Mouse (Mus musculus) midbrain, embryonic 11.5 days (tissue): ENCODE measurements at regions not wholly inside any gene's neighbourhood (a gene's known extent, or its start where the extent isn't known, plus 50 kb on each side); places are given as distances from the start of the nearest gene placed in this dataset.

Experiments used
- ATAC-seq: fragments of 200-750 bp; cut with Nextera tagmentation; 2 replicates; pipeline ENCODE4 v1.8.0; 2017; ENCODE audit warnings: moderate TSS enrichment, moderate library complexity; ENCODE audit not compliant: low FRiP score
- DNase-seq: peaks from one replicate; pipeline ENCODE4 v3.0.0; 2015; ENCODE audit warnings: low spot score; ENCODE audit errors: missing footprints
- H3K27ac ChIP-seq: fragments of 300-500 bp; sonication (generic); 2 replicates; pipeline ENCODE4 v1.5.1; 2014; ENCODE audit warnings: low read depth, low read length
- H3K27me3 ChIP-seq: fragments of 300-500 bp; sonication (generic); 2 replicates; pipeline ENCODE4 v1.6.1; 2014; ENCODE audit warnings: mild to moderate bottlenecking, low read length, moderate library complexity, mixed read lengths; ENCODE audit not compliant: control insufficient read depth, insufficient read depth
- H3K36me3 ChIP-seq: fragments of 300-500 bp; sonication (generic); 2 replicates; pipeline ENCODE4 v1.6.1; 2014; ENCODE audit warnings: mild to moderate bottlenecking, low read length, moderate library complexity, mixed read lengths; ENCODE audit not compliant: control insufficient read depth, insufficient read depth
- H3K4me1 ChIP-seq: fragments of 300-500 bp; sonication (generic); 2 replicates; pipeline ENCODE4 v1.6.1; 2014; ENCODE audit warnings: low read length; ENCODE audit not compliant: control insufficient read depth, insufficient read depth
- H3K4me2 ChIP-seq: fragments of 300-500 bp; sonication (generic); 2 replicates; pipeline ENCODE4 v1.6.1; 2014; ENCODE audit warnings: mild to moderate bottlenecking, moderate library complexity
- H3K4me3 ChIP-seq: fragments of 300-500 bp; sonication (generic); 2 replicates; pipeline ENCODE4 v1.5.1; 2014; ENCODE audit warnings: low read depth, low read length
- H3K9ac ChIP-seq: fragments of 300-500 bp; sonication (generic); 2 replicates; pipeline ENCODE4 v1.6.1; 2014; ENCODE audit warnings: low read length
- H3K9me3 ChIP-seq: fragments of 300-500 bp; sonication (generic); 2 replicates; pipeline ENCODE4 v1.6.1; 2016; ENCODE audit warnings: low read length; ENCODE audit not compliant: control insufficient read depth
- WGBS: fragments of 180-500 bp; shearing (Covaris S2); extraction: QIAGEN DNeasy Blood & Tissue Kit; methylation state at CpG from one replicate; pipeline ENCODE4 v1.1.7; 2014; 5-methylcytosine and 5-hydroxymethylcytosine counted together

- Histone ChIP-seq H3K9me3 (no peaks in the 10 kb centered on the region), H3K27ac (no peak overlapping the region), H3K36me3 (no peaks in the 10 kb centered on the region), H3K27me3 (no peaks in the 10 kb centered on the region), H3K9ac (no peak overlapping the region), H3K4me3 (no peak overlapping the region), H3K4me2 (no peak overlapping the region), H3K4me1 (no peaks in the 10 kb centered on the region)
- 91% methylated on average over 3 of the region's 3 CpGs for WGBS
- no peak for DNase-seq
- ATAC-seq, result no peak
These were observed 87.6 kb upstream of the Klf4 start for GRCm38 (mm10) chr4:55619891-55620290.

GRCm38 (mm10) chr4:55615808-55616207 is 83.5 kb upstream of the Klf4 start:
- Histone ChIP-seq H3K4me1 (no peaks in the 10 kb centered on the region), H3K27me3 (no peaks in the 10 kb centered on the region), H3K36me3 (no peaks in the 10 kb centered on the region), H3K4me3 (no peak overlapping the region), H3K4me2 (no peak overlapping the region), H3K27ac (no peak overlapping the region), H3K9me3 (no peaks in the 10 kb centered on the region), H3K9ac (no peak overlapping the region)
- no peak for ATAC-seq
- DNase-seq, result peak; percentile 6
- 89% methylated on average over 6 of the region's 6 CpGs for WGBS

GRCm38 (mm10) chr4:55613523-55613922 is 81.3 kb upstream of the Klf4 start:
- Histone ChIP-seq H3K27me3 (no peaks in the 10 kb centered on the region), H3K9ac (no peak overlapping the region), H3K27ac (no peak overlapping the region), H3K4me1 (no peaks in the 10 kb centered on the region), H3K4me2 (no peak overlapping the region), H3K4me3 (no peak overlapping the region), H3K36me3 (no peaks in the 10 kb centered on the region), H3K9me3 (no peaks in the 10 kb centered on the region)
- ATAC-seq (no peak), DNase-seq (no peak)
- 92% methylated on average over 3 of the region's 3 CpGs for WGBS

GRCm38 (mm10) chr4:55610998-55611397 is 78.7 kb upstream of the Klf4 start:
- no peaks in the 10 kb centered on the region for H3K9me3 ChIP-seq
- no peak overlapping the region for H3K4me3 ChIP-seq
- no peaks in the 10 kb centered on the region for H3K4me1 ChIP-seq
- H3K27me3 ChIP-seq, result no peaks in the 10 kb centered on the region
- no peak overlapping the region for H3K27ac ChIP-seq
- H3K9ac ChIP-seq, result no peak overlapping the region
- WGBS, result 87% methylated on average over 4 of the region's 4 CpGs
- no peak overlapping the region for H3K4me2 ChIP-seq
- ATAC-seq (no peak), DNase-seq (no peak)
- H3K36me3 ChIP-seq, result no peaks in the 10 kb centered on the region

GRCm38 (mm10) chr4:55609214-55609613 is 76.9 kb upstream of the Klf4 start:
- no peaks in the 10 kb centered on the region for H3K9me3 ChIP-seq
- no peaks in the 10 kb centered on the region for H3K36me3 ChIP-seq
- H3K9ac ChIP-seq, result no peak overlapping the region
- no peak overlapping the region for H3K4me3 ChIP-seq
- no peak for DNase-seq
- H3K4me1 ChIP-seq, result no peaks in the 10 kb centered on the region
- no peak overlapping the region for H3K4me2 ChIP-seq
- 85% methylated on average over 5 of the region's 5 CpGs for WGBS
- H3K27me3 ChIP-seq, result no peaks in the 10 kb centered on the region
- H3K27ac ChIP-seq, result no peak overlapping the region
- no peak for ATAC-seq

- DNase-seq (no peak), ATAC-seq (no peak)
- H3K9me3 ChIP-seq, result no peaks in the 10 kb centered on the region
- WGBS, result 92% methylated on average over 9 of the region's 9 CpGs
- no peaks in the 10 kb centered on the region for H3K4me1 ChIP-seq
- no peak overlapping the region for H3K9ac ChIP-seq
- H3K27me3 ChIP-seq, result no peaks in the 10 kb centered on the region
- H3K36me3 ChIP-seq, result no peaks in the 10 kb centered on the region
- H3K4me3 ChIP-seq, result no peak overlapping the region
- no peak overlapping the region for H3K4me2 ChIP-seq
- H3K27ac ChIP-seq, result no peak overlapping the region
These were observed 73.3 kb upstream of the Klf4 start for GRCm38 (mm10) chr4:55605541-55605940.

GRCm38 (mm10) chr4:55604915-55605314 is 72.6 kb upstream of the Klf4 start:
- Histone ChIP-seq H3K4me2 (no peak overlapping the region), H3K4me1 (no peaks in the 10 kb centered on the region), H3K9ac (no peak overlapping the region), H3K9me3 (no peaks in the 10 kb centered on the region), H3K27me3 (no peaks in the 10 kb centered on the region), H3K36me3 (no peaks in the 10 kb centered on the region), H3K4me3 (no peak overlapping the region), H3K27ac (no peak overlapping the region)
- DNase-seq, result no peak
- ATAC-seq, result no peak
- WGBS, result 91% methylated on average over 11 of the region's 11 CpGs

GRCm38 (mm10) chr4:55603821-55604435 is 71.7 kb upstream of the Klf4 start:
- Histone ChIP-seq H3K4me2 (no peak overlapping the region), H3K27me3 (no peaks in the 10 kb centered on the region), H3K9me3 (no peaks in the 10 kb centered on the region), H3K36me3 (no peaks in the 10 kb centered on the region), H3K4me3 (no peak overlapping the region), H3K9ac (no peak overlapping the region), H3K27ac (no peak overlapping the region), H3K4me1 (no peaks in the 10 kb centered on the region)
- no peak for ATAC-seq
- no peak for DNase-seq
- WGBS, result 91% methylated on average over 4 of the region's 4 CpGs

GRCm38 (mm10) chr4:55595203-55595602 is 62.9 kb upstream of the Klf4 start:
- ATAC-seq (no peak), DNase-seq (no peak)
- no peaks in the 10 kb centered on the region for H3K4me1 ChIP-seq
- H3K9ac ChIP-seq, result no peak overlapping the region
- no peak overlapping the region for H3K4me2 ChIP-seq
- 87% methylated on average over 7 of the region's 7 CpGs for WGBS
- no peak overlapping the region for H3K4me3 ChIP-seq
- no peaks in the 10 kb centered on the region for H3K27me3 ChIP-seq
- no peaks in the 10 kb centered on the region for H3K9me3 ChIP-seq
- no peak overlapping the region for H3K27ac ChIP-seq
- H3K36me3 ChIP-seq, result no peaks in the 10 kb centered on the region
